Mouse (Mus musculus): Measurements from ENCODE around the gene Atp2c2.

Gene Atp2c2

GRCm38 (mm10) chr8:119699549-119700134 is at the start of gene Atp2c2:
Gene Atp2c2, plus strand, starts transcription at chr8:119700009.
- DNase-seq: peak; percentile 67

- DNase-seq: peak; percentile 56
Observed at GRCm38 (mm10) chr8:119651324-119651723, 48.5 kb upstream of the Atp2c2 start.

- DNase-seq: peak; percentile 64
Observed at GRCm38 (mm10) chr8:119656709-119657464, 42.9 kb upstream of the Atp2c2 start.

GRCm38 (mm10) chr8:119661081-119661480 is 38.7 kb upstream of the Atp2c2 start:
- DNase-seq: peak; percentile 82

GRCm38 (mm10) chr8:119661892-119662291 is 37.9 kb upstream of the Atp2c2 start:
- DNase-seq: peak; percentile 49

GRCm38 (mm10) chr8:119663440-119663839 is 36.4 kb upstream of the Atp2c2 start:
- no peak for DNase-seq

- peak; percentile 68 for DNase-seq
Observed at GRCm38 (mm10) chr8:119665270-119665669, 34.5 kb upstream of the Atp2c2 start.

GRCm38 (mm10) chr8:119666219-119666951 is 33.4 kb upstream of the Atp2c2 start, which contains the start of gene Wfdc1:
Gene Wfdc1, plus strand, starts transcription at chr8:119666365.
- peak; percentile 56 for DNase-seq

- DNase-seq: no peak
Observed at GRCm38 (mm10) chr8:119668447-119668846, 31.4 kb upstream of the Atp2c2 start.

- DNase-seq: no peak
Observed at GRCm38 (mm10) chr8:119669284-119669683, 30.5 kb upstream of the Atp2c2 start.

GRCm38 (mm10) chr8:119670419-119671091 is 29.3 kb upstream of the Atp2c2 start:
- peak; percentile 52 for DNase-seq

GRCm38 (mm10) chr8:119673976-119674555 is 25.7 kb upstream of the Atp2c2 start:
- no peak for DNase-seq

- DNase-seq: no peak
Observed at GRCm38 (mm10) chr8:119675457-119675856, 24.4 kb upstream of the Atp2c2 start.

GRCm38 (mm10) chr8:119676389-119676788 is 23.4 kb upstream of the Atp2c2 start:
- DNase-seq: peak; percentile 95

- peak; percentile 54 for DNase-seq
Observed at GRCm38 (mm10) chr8:119678138-119678843, 21.5 kb upstream of the Atp2c2 start.

GRCm38 (mm10) chr8:119679184-119679583 is 20.6 kb upstream of the Atp2c2 start:
- no peak for DNase-seq

GRCm38 (mm10) chr8:119690602-119691001 is 9.2 kb upstream of the Atp2c2 start:
- no peak for DNase-seq

GRCm38 (mm10) chr8:119691989-119692388 is 7.8 kb upstream of the Atp2c2 start:
- DNase-seq: no peak

GRCm38 (mm10) chr8:119694696-119695095 is 5.1 kb upstream of the Atp2c2 start:
- no peak for DNase-seq

GRCm38 (mm10) chr8:119697163-119697562 is 2.6 kb upstream of the Atp2c2 start:
- no peak for DNase-seq

- DNase-seq: peak; percentile 81
Observed at GRCm38 (mm10) chr8:119698960-119699359, 849 bp upstream of the Atp2c2 start.

- peak; percentile 41 for DNase-seq
Observed at GRCm38 (mm10) chr8:119702965-119703364, 3.2 kb downstream of the Atp2c2 start.
